Mouse (Mus musculus) G1E (cell line): ENCODE measurements at regions not wholly inside any gene's neighbourhood (a gene's known extent, or its start where the extent isn't known, plus 50 kb on each side); places are given as distances from the start of the nearest gene placed in this dataset.

Source experiments
- CTCF ChIP-seq: IDR thresholded peaks from 2 replicates; pipeline ENCODE4 v1.5.1; 2012; ENCODE audit warnings: low read depth, low read length, inconsistent platforms, mixed read lengths
- GATA1 ChIP-seq: IDR thresholded peaks from 2 replicates; pipeline ENCODE4 v1.6.1; 2012; ENCODE audit warnings: borderline replicate concordance, low read length, inconsistent platforms, mixed read lengths
- POLR2AphosphoS5 ChIP-seq: IDR thresholded peaks from 2 replicates; pipeline ENCODE4 v1.6.1; 2012; ENCODE audit warnings: low read depth, low read length, inconsistent platforms; ENCODE audit not compliant: insufficient replicate concordance
- TAL1 ChIP-seq: conservative IDR thresholded peaks from 2 replicates; pipeline ENCODE4 v1.6.1; 2012; ENCODE audit warnings: low read depth, low read length, inconsistent platforms, mixed read lengths

DNA sequence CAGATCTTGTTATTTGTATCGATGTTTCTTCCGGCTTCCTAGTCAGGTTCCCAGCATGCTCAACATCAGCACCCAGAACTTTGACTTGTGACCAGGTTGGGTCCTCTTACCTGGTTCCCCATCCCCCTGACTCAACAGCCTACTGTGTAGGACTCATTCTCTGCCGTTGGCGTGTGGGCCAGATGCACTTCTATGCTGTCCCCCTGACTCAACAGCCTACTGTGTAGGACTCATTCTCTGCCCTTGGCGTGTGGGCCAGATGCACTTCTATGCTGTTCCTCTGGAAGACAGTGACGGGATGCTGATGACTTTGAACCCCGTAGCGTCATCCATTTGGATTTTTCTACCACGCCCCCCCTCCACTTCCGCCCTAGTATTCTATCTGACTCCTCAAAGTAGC, 389.6 kb downstream of the Atp23 start:
- TF ChIP-seq CTCF: no peak
- TF ChIP-seq GATA1: no peak
- no peak for TF ChIP-seq POLR2AphosphoS5
- no peak for TF ChIP-seq TAL1
